Mouse (Mus musculus): ENCODE measurements at regions not wholly inside any gene's neighbourhood (a gene's known extent, or its start where the extent isn't known, plus 50 kb on each side); places are given as distances from the start of the nearest gene placed in this dataset.
"Not testable (repeated sequence)": the region's sequence is repeated elsewhere in the genome, so short reads cannot be mapped to it uniquely, and the experiment has no call there.

- no peaks in the 10 kb centered on the region for H3K4me1 ChIP-seq (replicated peaks; ENCODE audit: control insufficient read depth, insufficient read depth, low read length)
- no peak overlapping the region for H3K9ac ChIP-seq (ENCODE audit: low read depth, low read length)
- no peak overlapping the region for H3K27ac ChIP-seq (ENCODE audit: low read depth, low read length)
- no peaks in the 10 kb centered on the region for H3K9me3 ChIP-seq (ENCODE audit: control insufficient read depth, low read length)
- no peaks in the 10 kb centered on the region for H3K36me3 ChIP-seq (ENCODE audit: control insufficient read depth, insufficient read depth, low read length)
- H3K4me3 ChIP-seq (ENCODE audit: low read depth, low read length), result no peak overlapping the region
- DNase-seq (ENCODE audit: low spot score) (no peak), ATAC-seq (replicated peaks; ENCODE audit: low FRiP score) (no peak)
- H3K27me3 ChIP-seq (replicated peaks; ENCODE audit: control insufficient read depth, insufficient read depth, low read length), result no peaks in the 10 kb centered on the region
- no peak overlapping the region for H3K4me2 ChIP-seq
- WGBS, result 53% methylated on average over 1 of the region's 1 CpGs
These were observed 231.5 kb upstream of the Nrxn1 start for GRCm38 (mm10) chr17:91324377-91324776.

DNA sequence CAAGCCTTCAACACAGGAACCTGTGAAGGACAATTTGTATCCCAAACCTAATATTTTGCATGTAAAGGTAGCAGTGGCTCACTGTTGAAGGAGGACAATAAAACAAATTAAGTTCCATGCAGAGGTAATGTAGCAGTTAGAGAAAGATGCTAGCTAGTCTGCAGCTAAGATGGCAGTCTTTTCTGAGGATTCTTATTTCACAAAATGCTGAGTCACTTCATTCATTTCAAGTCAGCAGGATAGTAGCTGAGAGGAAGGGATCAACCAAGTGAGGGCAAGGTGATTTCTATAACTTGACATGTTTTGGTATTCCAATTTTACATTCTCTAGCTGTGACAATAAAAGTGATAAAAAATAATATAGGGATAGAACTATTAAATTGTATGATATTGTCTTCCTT lies 194.0 kb upstream of the Nrxn1 start:
- no peaks in the 10 kb centered on the region for H3K9me3 ChIP-seq (ENCODE audit: control insufficient read depth, low read length)
- ATAC-seq (replicated peaks; ENCODE audit: low FRiP score) (no peak), DNase-seq (ENCODE audit: low spot score) (no peak)
- no peaks in the 10 kb centered on the region for H3K4me1 ChIP-seq (replicated peaks; ENCODE audit: control insufficient read depth, insufficient read depth, low read length)
- H3K9ac ChIP-seq (ENCODE audit: low read depth, low read length), result no peak overlapping the region
- H3K27me3 ChIP-seq (replicated peaks; ENCODE audit: control insufficient read depth, insufficient read depth, low read length), result no peaks in the 10 kb centered on the region
- no peak overlapping the region for H3K4me2 ChIP-seq
- no peak overlapping the region for H3K27ac ChIP-seq (ENCODE audit: low read depth, low read length)
- H3K36me3 ChIP-seq (ENCODE audit: control insufficient read depth, insufficient read depth, low read length), result no peaks in the 10 kb centered on the region
- no peak overlapping the region for H3K4me3 ChIP-seq (ENCODE audit: low read depth, low read length)

DNA sequence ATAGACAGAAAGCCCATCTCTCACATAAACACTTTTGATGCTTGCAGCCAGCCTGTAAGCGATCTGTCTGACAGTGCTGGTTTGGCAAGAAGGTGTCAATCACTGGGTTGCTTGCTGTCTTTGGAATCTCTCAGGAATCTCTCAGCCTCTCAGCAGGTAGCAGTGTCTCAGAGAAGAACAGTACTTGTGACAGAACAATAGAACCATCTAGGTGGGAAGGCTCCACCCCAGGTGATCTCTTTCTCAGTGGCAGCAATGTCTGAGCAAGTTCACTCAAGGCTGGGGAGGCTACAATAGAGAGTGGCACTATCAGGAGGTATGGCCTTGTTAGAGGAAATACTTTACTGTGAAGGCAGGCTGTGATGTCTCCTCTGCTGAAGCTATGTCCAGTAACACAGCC lies 181.5 kb upstream of the Nrxn1 start:
- ATAC-seq (replicated peaks; ENCODE audit: low FRiP score), result no peak
- 65% methylated on average over 1 of the region's 1 CpGs for WGBS
- H3K9ac ChIP-seq (ENCODE audit: low read depth, low read length), result no peak overlapping the region
- H3K4me3 ChIP-seq (ENCODE audit: low read depth, low read length), result no peak overlapping the region
- H3K4me2 ChIP-seq, result no peak overlapping the region
- H3K27ac ChIP-seq (ENCODE audit: low read depth, low read length), result no peak overlapping the region
- no peaks in the 10 kb centered on the region for H3K36me3 ChIP-seq (ENCODE audit: control insufficient read depth, insufficient read depth, low read length)
- no peaks in the 10 kb centered on the region for H3K27me3 ChIP-seq (replicated peaks; ENCODE audit: control insufficient read depth, insufficient read depth, low read length)
- no peaks in the 10 kb centered on the region for H3K4me1 ChIP-seq (replicated peaks; ENCODE audit: control insufficient read depth, insufficient read depth, low read length)
- no peaks in the 10 kb centered on the region for H3K9me3 ChIP-seq (ENCODE audit: control insufficient read depth, low read length)
- DNase-seq (ENCODE audit: low spot score), result no peak

GRCm38 (mm10) chr17:91238719-91239118 lies 145.8 kb upstream of the Nrxn1 start:
- no peak overlapping the region for H3K4me3 ChIP-seq (ENCODE audit: low read depth, low read length)

DNA sequence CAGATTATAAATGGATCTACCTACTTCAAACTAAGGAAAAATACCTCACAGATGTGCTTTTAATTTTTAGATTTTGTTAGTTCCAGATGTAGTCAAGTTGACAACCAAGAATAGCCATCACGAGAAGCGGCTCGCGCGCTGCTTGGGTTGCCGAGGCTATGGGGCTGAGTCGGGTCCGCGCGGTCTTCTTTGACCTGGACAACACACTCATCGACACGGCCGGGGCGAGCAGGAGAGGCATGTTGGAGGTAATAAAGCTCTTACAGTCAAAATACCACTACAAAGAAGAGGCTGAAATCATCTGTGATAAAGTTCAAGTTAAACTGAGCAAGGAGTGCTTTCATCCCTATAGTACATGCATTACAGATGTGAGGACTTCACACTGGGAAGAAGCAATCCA lies 143.8 kb upstream of the Nrxn1 start:
- 92% methylated on average over 14 of the region's 14 CpGs for WGBS

More at GRCm38 (mm10) chr17:91238719-91239118, 145.8 kb upstream of the Nrxn1 start:
- ATAC-seq (replicated peaks; ENCODE audit: low FRiP score) (no peak), DNase-seq (ENCODE audit: low spot score) (no peak)
- WGBS, result 86% methylated on average over 2 of the region's 2 CpGs
- no peaks in the 10 kb centered on the region for H3K27me3 ChIP-seq (replicated peaks; ENCODE audit: control insufficient read depth, insufficient read depth, low read length)
- no peak overlapping the region for H3K4me2 ChIP-seq
- H3K27ac ChIP-seq (ENCODE audit: low read depth, low read length), result no peak overlapping the region
- no peaks in the 10 kb centered on the region for H3K36me3 ChIP-seq (ENCODE audit: control insufficient read depth, insufficient read depth, low read length)
- H3K4me1 ChIP-seq (replicated peaks; ENCODE audit: control insufficient read depth, insufficient read depth, low read length), result no peaks in the 10 kb centered on the region
- no peak overlapping the region for H3K9ac ChIP-seq (ENCODE audit: low read depth, low read length)
- no peaks in the 10 kb centered on the region for H3K9me3 ChIP-seq (ENCODE audit: control insufficient read depth, low read length)

DNA sequence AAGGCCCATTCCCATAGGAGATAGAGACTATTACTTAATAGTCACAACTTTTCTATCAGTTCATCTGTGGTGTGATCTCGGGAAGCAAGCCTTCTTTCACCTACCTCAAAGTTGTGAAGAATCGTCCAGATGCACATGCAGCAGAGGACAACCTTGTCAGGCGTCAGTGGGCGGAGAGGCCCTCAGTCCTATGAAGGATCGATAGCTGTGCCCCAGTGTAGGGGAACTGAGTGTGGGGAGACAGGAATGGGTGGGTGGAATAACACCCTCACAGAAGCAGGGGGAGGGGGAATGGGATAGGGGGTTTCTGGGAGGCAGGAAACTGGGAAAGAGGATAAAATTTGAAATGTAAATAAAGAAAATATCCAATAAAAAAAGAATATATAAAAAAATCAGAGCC lies 133.5 kb upstream of the Nrxn1 start:
- Histone ChIP-seq H3K9me3 (ENCODE audit: control insufficient read depth, low read length) (no peaks in the 10 kb centered on the region), H3K36me3 (ENCODE audit: control insufficient read depth, insufficient read depth, low read length) (no peaks in the 10 kb centered on the region), H3K27me3 (replicated peaks; ENCODE audit: control insufficient read depth, insufficient read depth, low read length) (no peaks in the 10 kb centered on the region), H3K27ac (ENCODE audit: low read depth, low read length) (no peak overlapping the region), H3K4me2 (no peak overlapping the region), H3K4me1 (replicated peaks; ENCODE audit: control insufficient read depth, insufficient read depth, low read length) (no peaks in the 10 kb centered on the region), H3K9ac (ENCODE audit: low read depth, low read length) (no peak overlapping the region), H3K4me3 (ENCODE audit: low read depth, low read length) (no peak overlapping the region)
- no peak for ATAC-seq (replicated peaks; ENCODE audit: low FRiP score)
- WGBS, result 75% methylated on average over 5 of the region's 5 CpGs
- DNase-seq (ENCODE audit: low spot score), result no peak

More for the DNA sequence above, 143.8 kb upstream of the Nrxn1 start:
- H3K9ac ChIP-seq (ENCODE audit: low read depth, low read length); DNase-seq (ENCODE audit: low spot score); H3K36me3 ChIP-seq (ENCODE audit: control insufficient read depth, insufficient read depth, low read length); H3K4me1 ChIP-seq (replicated peaks; ENCODE audit: control insufficient read depth, insufficient read depth, low read length); H3K4me2 ChIP-seq; H3K9me3 ChIP-seq (ENCODE audit: control insufficient read depth, low read length); H3K4me3 ChIP-seq (ENCODE audit: low read depth, low read length); H3K27ac ChIP-seq (ENCODE audit: low read depth, low read length); H3K27me3 ChIP-seq (replicated peaks; ENCODE audit: control insufficient read depth, insufficient read depth, low read length): not testable (repeated sequence)
- 0 out of 2 replicates have a peak, but pooled peaks have one; percentile 58 for ATAC-seq (replicated peaks; ENCODE audit: low FRiP score)

- Histone ChIP-seq H3K27me3 (replicated peaks; ENCODE audit: control insufficient read depth, insufficient read depth, low read length) (no peaks in the 10 kb centered on the region), H3K36me3 (ENCODE audit: control insufficient read depth, insufficient read depth, low read length) (no peaks in the 10 kb centered on the region), H3K9me3 (ENCODE audit: control insufficient read depth, low read length) (no peaks in the 10 kb centered on the region), H3K27ac (ENCODE audit: low read depth, low read length) (no peak overlapping the region), H3K4me2 (no peak overlapping the region), H3K9ac (ENCODE audit: low read depth, low read length) (no peak overlapping the region), H3K4me1 (replicated peaks; ENCODE audit: control insufficient read depth, insufficient read depth, low read length) (no peaks in the 10 kb centered on the region), H3K4me3 (ENCODE audit: low read depth, low read length) (no peak overlapping the region)
- 84% methylated on average over 4 of the region's 4 CpGs for WGBS
- DNase-seq (ENCODE audit: low spot score), result no peak
- ATAC-seq (replicated peaks; ENCODE audit: low FRiP score), result no peak
These were observed 133.0 kb upstream of the Nrxn1 start for GRCm38 (mm10) chr17:91225916-91226315.

DNA sequence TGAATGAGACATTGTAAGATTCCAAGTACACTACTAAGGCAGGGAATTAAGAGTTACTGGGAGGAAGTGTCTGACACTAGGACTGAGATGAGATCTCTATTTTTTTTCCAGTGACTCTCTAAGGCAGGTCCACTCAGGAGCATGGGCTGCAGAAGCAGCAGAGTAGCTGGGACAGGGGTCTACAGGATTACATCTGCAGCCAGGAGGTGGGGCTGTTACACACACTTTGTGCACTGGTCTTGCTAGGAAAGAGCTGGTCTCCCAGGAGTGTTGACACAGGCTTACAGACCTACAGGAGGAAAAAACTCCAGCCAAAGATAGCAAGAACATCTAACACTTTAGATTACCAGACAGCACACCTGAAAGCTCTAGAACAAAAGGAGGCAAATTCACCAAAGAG lies 123.6 kb upstream of the Nrxn1 start:
- ATAC-seq (replicated peaks; ENCODE audit: low FRiP score), result no peak
- no peaks in the 10 kb centered on the region for H3K27me3 ChIP-seq (replicated peaks; ENCODE audit: control insufficient read depth, insufficient read depth, low read length)

DNA sequence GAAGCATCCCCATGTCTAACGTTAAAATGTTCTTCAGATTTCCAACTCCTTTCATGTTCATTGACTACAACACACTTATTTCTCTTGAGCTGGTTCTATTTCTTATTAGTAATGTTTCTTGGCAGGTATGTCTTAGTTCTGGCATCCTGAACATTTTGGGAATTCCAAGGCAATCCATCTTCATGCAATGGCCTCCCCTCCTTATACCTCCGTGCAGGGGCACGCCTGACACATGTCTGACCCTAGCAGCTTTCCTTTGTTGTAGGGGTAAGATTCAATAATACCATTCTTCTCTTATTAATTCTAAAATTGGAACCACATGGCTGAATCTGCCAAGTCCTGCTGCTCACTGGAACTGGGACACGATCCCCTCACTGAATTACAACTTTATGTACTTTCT lies 89.7 kb upstream of the Nrxn1 start:
- 81% methylated on average over 4 of the region's 4 CpGs for WGBS
- H3K27me3 ChIP-seq (replicated peaks; ENCODE audit: control insufficient read depth, insufficient read depth, low read length), result no peaks in the 10 kb centered on the region
- no peaks in the 10 kb centered on the region for H3K4me1 ChIP-seq (replicated peaks; ENCODE audit: control insufficient read depth, insufficient read depth, low read length)
- H3K27ac ChIP-seq (ENCODE audit: low read depth, low read length), result no peak overlapping the region
- H3K4me3 ChIP-seq (ENCODE audit: low read depth, low read length), result no peak overlapping the region
- no peak overlapping the region for H3K4me2 ChIP-seq
- H3K9me3 ChIP-seq (ENCODE audit: control insufficient read depth, low read length), result no peaks in the 10 kb centered on the region
- no peak overlapping the region for H3K9ac ChIP-seq (ENCODE audit: low read depth, low read length)
- DNase-seq (ENCODE audit: low spot score) (no peak), ATAC-seq (replicated peaks; ENCODE audit: low FRiP score) (no peak)
- H3K36me3 ChIP-seq (ENCODE audit: control insufficient read depth, insufficient read depth, low read length), result no peaks in the 10 kb centered on the region

More for the DNA sequence above, 123.6 kb upstream of the Nrxn1 start:
- Histone ChIP-seq H3K4me1 (replicated peaks; ENCODE audit: control insufficient read depth, insufficient read depth, low read length) (no peaks in the 10 kb centered on the region), H3K36me3 (ENCODE audit: control insufficient read depth, insufficient read depth, low read length) (no peaks in the 10 kb centered on the region), H3K4me3 (ENCODE audit: low read depth, low read length) (no peak overlapping the region), H3K27ac (ENCODE audit: low read depth, low read length) (no peak overlapping the region), H3K9me3 (ENCODE audit: control insufficient read depth, low read length) (no peaks in the 10 kb centered on the region), H3K9ac (ENCODE audit: low read depth, low read length) (no peak overlapping the region), H3K4me2 (no peak overlapping the region)
- DNase-seq (ENCODE audit: low spot score), result no peak

All from liver, embryonic 11.5 days (tissue).